Mouse (Mus musculus) hindbrain, embryonic 16.5 days (tissue): ENCODE measurements around the gene 9230104L09Rik. TPM values are rescaled to one million over a fixed set of nuclear protein-coding genes. Genes with fewer than 3 reads are reported as not detected.

Experiments used
- ATAC-seq: fragments of 200-750 bp; cut with Nextera tagmentation; 2 replicates; pipeline ENCODE4 v1.8.0; 2017; ENCODE audit warnings: moderate TSS enrichment, moderate library complexity
- H3K27ac ChIP-seq: fragments of 300-500 bp; sonication (generic); 2 replicates; pipeline ENCODE4 v1.5.1; 2014; ENCODE audit warnings: low read depth, mild to moderate bottlenecking, control low read depth, low read length, moderate library complexity
- H3K27me3 ChIP-seq: fragments of 300-500 bp; sonication (generic); replicated peaks from 2 replicates; pipeline ENCODE4 v1.6.1; 2014; ENCODE audit warnings: low read length; ENCODE audit not compliant: control insufficient read depth, insufficient read depth
- H3K36me3 ChIP-seq: fragments of 300-500 bp; sonication (generic); 2 replicates; pipeline ENCODE4 v1.6.1; 2014; ENCODE audit warnings: mild to moderate bottlenecking, low read length, moderate library complexity, mixed read lengths; ENCODE audit not compliant: control insufficient read depth, insufficient read depth
- H3K4me1 ChIP-seq: fragments of 300-500 bp; sonication (generic); 2 replicates; pipeline ENCODE4 v1.6.1; 2014; ENCODE audit warnings: low read depth, low read length; ENCODE audit not compliant: control insufficient read depth, insufficient read depth
- H3K4me2 ChIP-seq: fragments of 300-500 bp; sonication (generic); 2 replicates; pipeline ENCODE4 v1.6.1; 2014; ENCODE audit warnings: mild to moderate bottlenecking, low read length, control low read depth, moderate library complexity
- H3K4me3 ChIP-seq: fragments of 300-500 bp; sonication (generic); 2 replicates; pipeline ENCODE4 v1.5.1; 2014; ENCODE audit warnings: mild to moderate bottlenecking, low read length, control low read depth, moderate library complexity
- H3K9ac ChIP-seq: fragments of 300-500 bp; sonication (generic); 2 replicates; pipeline ENCODE4 v1.6.1; 2014; ENCODE audit warnings: low read depth, mild to moderate bottlenecking, control low read depth, low read length, moderate library complexity
- H3K9me3 ChIP-seq: fragments of 300-500 bp; sonication (generic); 2 replicates; pipeline ENCODE4 v1.6.1; 2014; ENCODE audit warnings: mild to moderate bottlenecking, low read length, moderate library complexity; ENCODE audit not compliant: control insufficient read depth
- WGBS: fragments of 180-500 bp; shearing (Covaris S2); extraction: QIAGEN DNeasy Blood & Tissue Kit; methylation state at CpG from one replicate; pipeline ENCODE4 v1.1.7; 2014; 5-methylcytosine and 5-hydroxymethylcytosine counted together
- polyA plus RNA-seq: library from polyadenylated mRNA; unstranded; fragments of >200 nt; fragmentation: Nextera tagmentation; extraction: Ambion mirVana; gene quantifications from 2 replicates; pipeline ENCODE4 v1.2.1, GENCODE M21; 2015

Gene 9230104L09Rik
- polyA plus RNA-seq, 1 experiment from 2014 or later = not detected

GRCm38 (mm10) chr2:148819909-148820308 lies 44.9 kb downstream of the 9230104L09Rik start, which contains the start of gene Cst13:
Gene Cst13 (plus strand): TSS chr2:148820081.
- Histone ChIP-seq H3K4me3 (no peak within 1 kb of the TSS), H3K4me1 (no peaks in the 10 kb centered on the region), H3K27ac (no peak within 1 kb of the TSS), H3K9me3 (no peaks in the 10 kb centered on the region), H3K9ac (no peak within 1 kb of the TSS), H3K27me3 (no peaks in the 10 kb centered on the region), H3K36me3 (no peaks in the 10 kb centered on the region), H3K4me2 (no peak within 1 kb of the TSS)
- no peak for ATAC-seq

DNA sequence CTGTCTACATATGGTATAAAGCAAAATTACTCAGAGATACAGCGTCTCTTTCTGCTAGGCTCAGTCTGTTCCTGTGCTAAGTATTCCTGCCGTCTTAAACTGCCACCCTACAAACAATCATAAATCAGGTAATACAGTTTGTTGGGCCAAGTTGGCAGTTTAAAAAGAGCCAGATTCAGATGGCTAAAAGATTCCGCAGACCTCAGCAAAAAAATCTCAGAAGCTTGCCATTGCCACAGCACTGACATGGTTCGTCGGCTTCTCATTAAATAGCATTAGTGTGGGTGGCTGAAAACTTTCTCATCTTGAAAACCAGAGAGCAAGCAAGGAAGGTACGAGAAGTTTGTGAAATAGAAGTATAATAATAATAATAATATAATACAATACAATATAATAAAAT lies 58.1 kb downstream of the 9230104L09Rik start:
- H3K36me3 ChIP-seq = no peaks in the 10 kb centered on the region
- H3K4me2 ChIP-seq = no peak overlapping the region
- H3K27ac ChIP-seq = no peak overlapping the region
- 78% methylated on average over 6 of the region's 6 CpGs for WGBS
- no peaks in the 10 kb centered on the region for H3K9me3 ChIP-seq
- H3K27me3 ChIP-seq = no peaks in the 10 kb centered on the region
- no peak for ATAC-seq
- no peak overlapping the region for H3K4me3 ChIP-seq
- H3K4me1 ChIP-seq = no peaks in the 10 kb centered on the region
- H3K9ac ChIP-seq = no peak overlapping the region

- Histone ChIP-seq H3K36me3 (no peaks in the 10 kb centered on the region), H3K9me3 (no peaks in the 10 kb centered on the region), H3K4me3 (no peak overlapping the region), H3K27ac (no peak overlapping the region), H3K4me2 (no peak overlapping the region), H3K4me1 (no peaks in the 10 kb centered on the region), H3K9ac (no peak overlapping the region), H3K27me3 (no peaks in the 10 kb centered on the region)
- ATAC-seq = no peak
- 74% methylated on average over 3 of the region's 3 CpGs for WGBS
Observed at GRCm38 (mm10) chr2:148801491-148801921, 63.3 kb downstream of the 9230104L09Rik start.

- 92% methylated on average over 1 of the region's 1 CpGs for WGBS
- Histone ChIP-seq H3K27ac (no peak within 1 kb of the TSS), H3K9ac (no peak within 1 kb of the TSS), H3K4me3 (no peak within 1 kb of the TSS), H3K27me3 (no peaks in the 10 kb centered on the region), H3K4me2 (no peak within 1 kb of the TSS), H3K36me3 (no peaks in the 10 kb centered on the region), H3K4me1 (no peaks in the 10 kb centered on the region), H3K9me3 (no peaks in the 10 kb centered on the region)
- ATAC-seq = no peak
Observed at GRCm38 (mm10) chr2:148798485-148798884, 66.4 kb downstream of the 9230104L09Rik start, which contains the start of gene Cst8. Gene Cst8 (plus strand): TSS chr2:148798785.

Other genes starting within 250 kb of the 9230104L09Rik start
- gene Nxt1, start 192.4 kb downstream of the 9230104L09Rik start, polyA plus RNA-seq = 40.9 and 42.0 TPM in 2 replicates
- gene Gzf1, start 184.0 kb downstream of the 9230104L09Rik start, polyA plus RNA-seq = 15.0 and 17.0 TPM in 2 replicates
- 96.5 and 98.0 TPM in 2 replicates for gene Napb, start 132.6 kb downstream of the 9230104L09Rik start, polyA plus RNA-seq
- gene Cstl1, start 114.7 kb downstream of the 9230104L09Rik start, polyA plus RNA-seq = not detected in 2 replicates
- gene Cst11, start 93.5 kb downstream of the 9230104L09Rik start, polyA plus RNA-seq = not detected in 2 replicates
- not detected in 2 replicates for gene 8030411F24Rik, start 83.0 kb downstream of the 9230104L09Rik start, polyA plus RNA-seq
- not detected in 2 replicates for gene Cst12, start 75.7 kb downstream of the 9230104L09Rik start, polyA plus RNA-seq
- gene Cst8, start 66.3 kb downstream of the 9230104L09Rik start, polyA plus RNA-seq = not detected in 2 replicates
- not detected in 2 replicates for gene Cst13, start 45.0 kb downstream of the 9230104L09Rik start, polyA plus RNA-seq
- not detected in 2 replicates for gene Cst9, start 29.9 kb downstream of the 9230104L09Rik start, polyA plus RNA-seq
- gene Cst3, start 10.7 kb upstream of the 9230104L09Rik start, polyA plus RNA-seq = 757 and 946 TPM in 2 replicates
- gene Gm1330, start 138.2 kb upstream of the 9230104L09Rik start, polyA plus RNA-seq = not detected in 2 replicates
- gene Gm10750, start 152.2 kb upstream of the 9230104L09Rik start, polyA plus RNA-seq = not detected in 2 replicates